Mouse (Mus musculus): ENCODE results near the gene Dennd1c. TPM values are rescaled to one million over a fixed set of nuclear protein-coding genes. Genes with fewer than 3 reads are reported as not detected.
A peak's percentile ranks its signal among the peaks of the same experiment; 100 is the strongest.

Dennd1c gene
- total RNA-seq (2021): under 1 TPM; 0.52 to 0.79 TPM
- long read RNA-seq, experiment 1, partial matches to known transcripts: 0 of 1 reads
- long read RNA-seq, experiment 1, other reads (novel, unspliced or antisense): 1 of 1 reads
- long read RNA-seq, experiment 2, partial matches to known transcripts: 0 of 1 reads
- long read RNA-seq, experiment 2, other reads (novel, unspliced or antisense): 1 of 1 reads

DNA sequence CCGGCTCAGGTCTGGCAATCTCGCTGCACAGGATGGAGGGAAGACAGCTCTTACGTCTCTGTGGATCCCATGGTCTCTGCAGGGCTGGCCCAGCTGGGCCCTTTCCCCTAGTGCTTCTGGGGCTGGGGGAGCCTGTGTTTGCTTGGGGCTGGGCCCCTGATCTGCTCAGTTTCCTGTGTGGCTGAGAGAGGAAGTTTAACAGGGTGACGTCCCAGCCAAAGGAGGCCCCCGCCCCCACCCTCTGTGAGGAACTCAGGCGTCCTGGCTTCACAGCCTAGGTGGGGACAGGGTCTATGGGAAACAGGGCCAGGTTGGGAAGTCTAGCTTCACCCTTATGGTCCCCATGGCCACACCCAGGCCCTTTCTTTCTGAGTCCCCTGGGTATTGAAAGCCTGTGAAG, at the start of gene Dennd1c:
TSS of gene Dennd1c (minus strand) at position 179 of the 400 bp plus-strand sequence.
- no peak for DNase-seq

DNA sequence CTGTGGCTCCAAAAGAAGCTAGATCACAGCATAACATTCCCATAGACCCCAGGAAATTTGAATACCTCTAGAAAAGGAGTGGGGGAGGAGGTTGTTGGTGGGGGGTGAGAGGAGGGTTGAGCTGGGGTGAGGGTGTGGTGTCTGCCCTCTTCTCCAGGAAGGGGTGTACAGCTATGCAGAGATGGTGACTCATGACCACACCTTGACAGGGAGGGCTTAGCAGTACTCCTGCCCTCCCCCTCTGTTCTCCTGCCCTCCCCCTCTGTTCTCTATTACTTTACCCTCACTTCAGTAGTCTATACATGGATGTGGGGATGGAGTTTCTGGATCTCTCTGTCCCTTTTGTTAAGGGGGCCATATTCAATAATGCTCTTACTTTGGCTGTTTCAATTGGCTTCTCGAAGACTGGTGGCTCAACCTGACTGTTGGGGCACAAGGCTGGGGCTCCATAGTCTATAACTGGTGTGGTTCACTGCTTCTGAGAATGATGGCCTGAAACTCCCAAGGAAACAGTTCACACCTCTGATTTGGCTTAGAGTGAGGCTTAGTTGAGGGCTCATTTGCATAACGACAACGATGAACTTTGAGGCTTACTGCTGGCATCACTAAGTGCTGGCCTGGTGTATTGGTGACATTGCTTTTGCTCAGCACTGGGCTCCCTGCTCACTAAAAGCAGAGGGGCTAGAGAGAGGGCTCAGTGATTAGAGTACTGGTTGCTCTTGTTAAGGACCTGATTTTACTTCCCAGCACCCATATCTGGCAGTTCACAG, 47.7 kb upstream of the Dennd1c start:
- DNase-seq: no peak

DNA sequence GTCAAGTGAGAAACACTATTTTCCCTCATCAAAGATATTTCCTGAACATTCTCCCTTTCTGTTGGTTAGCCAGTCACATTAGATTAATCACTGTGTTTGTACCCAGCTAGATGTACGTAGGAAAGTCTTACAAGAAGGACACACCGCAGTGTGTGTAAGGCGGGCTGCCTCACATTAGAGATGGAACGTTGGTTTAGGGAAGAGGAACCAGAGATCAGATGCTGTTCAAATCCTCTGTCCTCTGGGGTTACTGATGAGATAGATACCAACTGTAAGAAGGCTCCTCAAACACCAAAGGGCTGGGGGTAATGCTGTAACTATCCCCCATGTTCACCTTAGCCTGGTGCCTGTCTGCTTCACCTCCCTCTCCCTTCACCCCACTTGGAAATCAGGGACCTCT, 46.5 kb upstream of the Dennd1c start:
- no peak for DNase-seq

DNA sequence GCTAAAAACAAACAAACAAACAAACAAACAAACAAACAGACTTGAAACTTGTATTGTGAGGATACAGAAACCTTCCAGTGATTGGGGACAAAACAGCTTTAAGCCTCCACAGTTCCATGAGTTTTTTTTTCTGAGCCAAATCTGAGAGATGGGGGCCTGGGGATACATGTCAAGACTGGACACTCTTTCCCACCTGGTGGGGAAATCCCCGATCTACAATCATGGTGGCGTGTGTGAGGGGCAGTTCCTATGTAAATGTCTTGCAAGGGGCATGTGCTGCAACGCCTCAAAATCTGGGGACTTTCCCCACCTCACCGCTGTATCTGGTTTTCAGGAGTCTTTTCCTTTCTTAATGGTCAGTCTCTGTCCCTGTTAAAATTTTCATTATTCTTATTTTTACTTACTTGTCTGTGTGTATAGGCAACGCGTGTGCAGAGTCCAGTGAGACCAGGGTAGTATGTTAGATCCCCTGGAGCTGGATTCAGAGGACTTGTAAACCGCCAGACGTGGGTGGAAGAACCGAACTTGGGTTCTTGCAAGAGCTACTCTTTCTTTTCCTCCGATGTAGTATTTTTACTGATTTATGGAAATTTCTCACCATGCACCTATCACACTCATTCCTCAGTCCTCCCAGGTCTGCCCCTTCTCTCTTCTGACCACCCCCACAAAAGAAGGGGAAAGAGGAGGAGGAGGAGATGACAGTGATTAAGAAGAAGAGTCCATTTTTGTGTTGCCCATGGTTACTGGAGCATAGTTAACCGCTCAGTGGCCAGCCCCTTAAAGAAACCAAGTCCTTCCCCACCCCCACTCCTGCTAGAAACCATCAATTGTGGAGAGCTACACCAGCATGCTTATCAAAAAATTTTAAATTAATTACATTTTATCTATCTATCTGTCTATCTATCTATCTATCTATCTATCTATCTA, 45.1 kb upstream of the Dennd1c start:
- DNase-seq: no peak

DNA sequence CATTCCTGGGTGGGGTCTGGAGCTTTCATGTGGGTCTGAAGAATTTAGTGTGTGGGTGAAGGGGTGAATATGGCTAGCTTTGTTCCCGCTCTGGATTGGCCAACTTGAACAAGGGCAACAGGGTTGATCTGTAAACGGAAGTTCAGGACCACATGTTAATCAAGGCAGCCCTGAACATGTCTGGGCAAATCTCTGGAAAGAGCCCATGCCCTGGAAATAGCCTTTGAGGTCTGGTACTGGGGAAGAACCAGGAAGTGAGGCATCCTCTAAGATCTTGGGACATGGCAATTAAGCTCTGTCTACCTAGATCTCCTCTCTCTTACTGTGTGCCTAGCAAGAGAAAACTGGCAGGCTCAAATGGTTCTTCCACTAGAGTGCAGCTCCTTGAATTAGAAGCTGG, 43.5 kb upstream of the Dennd1c start:
- DNase-seq: no peak

DNA sequence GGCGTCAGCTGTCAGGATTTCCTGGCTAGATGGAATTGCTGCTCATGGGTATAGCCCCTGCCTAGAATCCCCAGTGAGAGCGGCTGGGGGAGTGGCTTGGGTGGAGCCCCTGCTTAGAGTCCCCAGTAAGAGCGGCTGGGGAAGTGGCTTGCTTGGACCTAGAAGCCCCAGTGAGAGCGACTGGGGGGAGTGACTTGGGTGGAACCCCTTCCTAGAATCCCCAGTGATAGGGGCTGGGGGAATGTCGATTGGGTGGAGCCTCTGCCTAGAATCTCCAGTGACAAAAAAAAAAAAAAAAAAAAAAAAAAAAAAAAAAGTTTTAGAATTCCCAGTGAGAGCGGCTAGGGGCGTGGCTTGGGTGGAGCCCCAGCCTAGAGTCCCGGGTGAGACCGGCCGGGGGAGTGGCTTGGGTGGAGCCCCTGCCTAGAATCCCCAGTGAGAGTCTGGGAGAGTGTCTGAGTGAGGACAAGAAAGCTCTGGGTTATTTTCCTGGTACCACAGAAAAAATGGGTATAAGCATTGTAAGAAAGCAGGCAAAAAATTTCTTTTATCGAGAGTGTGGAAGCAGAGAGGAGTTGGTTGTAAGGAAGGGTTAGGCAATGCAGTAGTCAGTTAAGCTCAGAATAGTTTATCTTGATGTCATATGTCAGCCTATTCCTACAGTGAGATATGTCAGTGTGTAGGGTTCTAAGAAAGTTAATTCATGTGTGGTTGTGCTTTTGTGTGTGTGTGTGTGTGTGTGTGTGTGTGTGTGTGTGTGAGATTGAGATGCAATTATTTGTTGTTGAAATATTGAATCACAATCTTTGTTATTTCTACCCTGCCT, 40.4 kb upstream of the Dennd1c start:
- DNase-seq: peak; percentile 36

DNA sequence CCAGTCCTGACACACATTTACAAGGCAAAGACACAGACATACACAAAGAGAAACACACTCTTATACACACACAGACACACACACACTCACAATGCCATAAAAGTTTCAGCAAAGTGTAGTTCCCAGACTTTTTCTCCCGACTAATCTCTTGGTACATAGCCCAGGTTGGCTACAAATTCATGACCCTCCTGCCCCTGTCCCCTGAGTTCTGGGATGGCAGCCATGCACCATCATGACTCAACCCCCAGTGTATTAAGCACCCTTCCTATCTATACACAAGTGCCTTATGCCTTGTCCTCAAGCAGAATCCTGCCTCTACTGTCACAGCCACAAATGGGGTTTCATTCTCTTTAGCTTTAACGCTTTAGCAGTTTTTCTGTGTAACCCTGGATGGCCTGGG, 38.5 kb upstream of the Dennd1c start:
- DNase-seq: no peak

DNA sequence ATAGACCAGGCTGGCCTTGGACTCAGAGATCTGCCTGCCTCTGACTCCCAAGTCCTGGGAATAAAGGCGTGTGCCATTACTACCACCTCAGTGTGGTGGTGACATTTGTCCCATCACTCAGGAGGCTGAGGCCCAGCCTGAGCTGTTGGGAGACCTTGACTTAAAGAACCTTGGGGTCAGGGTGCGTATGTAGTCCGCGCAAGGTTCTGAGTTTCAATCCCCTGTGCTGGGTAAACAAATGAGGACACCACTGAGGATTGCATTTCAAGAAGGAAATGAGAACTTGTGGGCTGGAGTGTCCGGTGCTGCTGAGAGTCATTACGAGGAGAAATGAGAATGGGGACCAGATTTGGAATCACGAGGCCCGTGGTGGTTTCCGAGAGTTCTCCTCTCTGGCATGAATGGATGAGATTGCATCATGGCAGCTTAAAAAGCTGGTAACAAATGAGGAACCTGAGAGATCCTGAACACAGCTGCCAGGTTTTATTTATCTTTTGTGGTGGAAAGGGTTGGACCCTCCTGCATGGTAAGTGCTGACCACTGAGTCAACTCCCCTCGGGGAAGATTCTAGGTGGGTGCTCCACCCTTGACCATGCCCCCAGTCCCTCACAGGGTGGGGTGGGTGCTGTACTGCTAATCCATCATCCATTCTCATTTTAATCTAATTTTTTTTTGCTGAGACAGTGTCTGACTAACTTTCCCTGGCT, 34.6 kb upstream of the Dennd1c start:
- DNase-seq: no peak

DNA sequence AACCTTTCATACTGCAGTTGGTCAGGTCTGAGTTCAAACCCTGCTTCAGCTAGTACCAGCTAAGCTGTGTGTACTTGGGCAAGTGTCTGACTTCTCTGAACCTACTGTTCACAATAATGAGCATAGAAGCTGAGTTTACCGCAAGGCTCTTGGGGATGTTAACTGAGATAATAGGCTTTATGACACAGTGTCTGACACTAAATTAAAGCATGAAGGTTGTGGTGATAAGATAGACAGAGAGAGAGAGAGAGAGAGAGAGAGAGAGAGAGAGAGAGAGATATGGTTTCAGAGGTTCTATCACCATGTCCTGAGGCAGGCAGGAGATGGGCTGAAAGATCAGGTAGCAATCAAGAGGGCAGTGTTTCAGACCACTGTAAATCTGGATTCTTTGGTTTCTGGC, 31.7 kb upstream of the Dennd1c start:
- DNase-seq: no peak

DNA sequence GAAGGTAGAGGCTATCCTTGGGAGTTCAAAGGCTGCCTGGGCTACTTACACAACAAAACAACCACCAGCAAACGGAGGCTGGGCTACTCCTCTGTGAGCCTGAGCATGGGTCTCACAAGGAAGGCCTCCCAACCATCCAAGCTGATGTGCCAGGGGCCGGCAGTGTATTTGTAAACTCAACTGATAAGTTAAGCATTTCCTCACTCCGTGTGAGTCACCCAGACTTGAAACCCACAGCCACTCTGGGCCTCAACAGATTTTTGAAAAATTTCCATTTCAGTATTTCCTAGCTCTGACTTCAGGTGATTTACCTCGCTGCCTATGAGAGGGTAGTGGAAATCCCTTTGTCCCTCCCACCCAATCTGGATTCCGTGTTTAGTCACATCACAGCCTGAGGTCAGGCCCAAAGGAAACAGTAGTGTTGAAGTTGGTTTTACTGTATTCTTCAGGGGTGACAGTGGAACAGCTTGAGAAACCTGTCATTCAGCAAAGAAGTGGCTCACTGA, 30.4 kb upstream of the Dennd1c start:
- no peak for DNase-seq

DNA sequence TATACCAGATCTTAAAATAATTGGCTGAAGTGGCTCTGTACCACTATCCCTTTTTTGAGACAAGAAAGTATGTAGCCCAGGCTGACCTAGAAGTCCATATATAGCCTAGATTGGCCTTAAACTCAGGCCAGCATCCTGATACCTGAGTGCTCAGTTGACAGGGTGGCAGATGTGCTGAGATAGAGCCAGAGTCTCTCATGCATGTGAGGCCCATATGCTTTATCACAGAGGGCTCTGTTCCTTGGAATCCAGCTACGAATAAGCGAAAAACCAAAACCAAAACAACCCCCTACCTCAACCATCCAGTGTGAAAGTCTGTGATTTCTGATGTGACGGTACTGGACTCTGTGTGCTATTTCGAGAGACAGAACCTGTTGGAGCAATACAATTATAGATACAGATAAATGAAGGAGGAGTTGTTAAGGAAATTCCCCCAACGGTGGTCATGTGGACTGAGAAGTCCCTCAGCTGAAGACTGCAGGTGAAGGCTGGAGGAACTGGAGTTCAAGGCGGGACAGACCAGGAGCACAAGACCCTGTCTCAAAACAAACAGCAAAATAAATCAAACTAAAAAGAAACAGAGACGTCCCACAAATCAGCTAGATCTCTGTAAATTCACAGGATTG, 29.8 kb upstream of the Dennd1c start:
- no peak for DNase-seq

DNA sequence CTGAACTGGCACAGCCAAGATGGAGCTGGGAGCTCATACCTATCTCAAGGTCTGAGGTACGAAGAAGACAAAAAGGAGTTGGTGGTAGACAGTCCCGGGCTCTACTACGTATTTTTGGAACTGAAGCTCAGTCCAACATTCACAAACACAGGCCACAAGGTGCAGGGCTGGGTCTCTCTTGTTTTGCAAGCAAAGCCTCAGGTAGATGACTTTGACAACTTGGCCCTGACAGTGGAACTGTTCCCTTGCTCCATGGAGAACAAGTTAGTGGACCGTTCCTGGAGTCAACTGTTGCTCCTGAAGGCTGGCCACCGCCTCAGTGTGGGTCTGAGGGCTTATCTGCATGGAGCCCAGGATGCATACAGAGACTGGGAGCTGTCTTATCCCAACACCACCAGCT, 28.8 kb upstream of the Dennd1c start:
- DNase-seq: no peak

DNA sequence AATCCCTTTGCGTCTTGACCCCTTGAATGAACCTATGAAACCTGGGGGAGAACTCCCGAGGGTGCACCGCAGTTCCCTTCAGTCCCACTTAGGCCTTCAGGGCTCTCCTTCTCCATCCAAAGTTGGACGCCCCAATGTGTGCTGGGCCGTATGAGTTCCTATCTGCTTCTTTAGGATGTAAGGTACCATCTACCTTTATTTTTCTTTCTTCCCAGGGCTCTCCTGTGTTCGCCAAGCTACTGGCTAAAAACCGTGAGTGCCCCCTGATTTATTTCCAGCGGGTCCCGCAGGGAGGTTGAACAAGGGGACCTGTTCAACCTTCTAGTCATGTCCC, 27.7 kb upstream of the Dennd1c start:
- no peak for DNase-seq

DNA sequence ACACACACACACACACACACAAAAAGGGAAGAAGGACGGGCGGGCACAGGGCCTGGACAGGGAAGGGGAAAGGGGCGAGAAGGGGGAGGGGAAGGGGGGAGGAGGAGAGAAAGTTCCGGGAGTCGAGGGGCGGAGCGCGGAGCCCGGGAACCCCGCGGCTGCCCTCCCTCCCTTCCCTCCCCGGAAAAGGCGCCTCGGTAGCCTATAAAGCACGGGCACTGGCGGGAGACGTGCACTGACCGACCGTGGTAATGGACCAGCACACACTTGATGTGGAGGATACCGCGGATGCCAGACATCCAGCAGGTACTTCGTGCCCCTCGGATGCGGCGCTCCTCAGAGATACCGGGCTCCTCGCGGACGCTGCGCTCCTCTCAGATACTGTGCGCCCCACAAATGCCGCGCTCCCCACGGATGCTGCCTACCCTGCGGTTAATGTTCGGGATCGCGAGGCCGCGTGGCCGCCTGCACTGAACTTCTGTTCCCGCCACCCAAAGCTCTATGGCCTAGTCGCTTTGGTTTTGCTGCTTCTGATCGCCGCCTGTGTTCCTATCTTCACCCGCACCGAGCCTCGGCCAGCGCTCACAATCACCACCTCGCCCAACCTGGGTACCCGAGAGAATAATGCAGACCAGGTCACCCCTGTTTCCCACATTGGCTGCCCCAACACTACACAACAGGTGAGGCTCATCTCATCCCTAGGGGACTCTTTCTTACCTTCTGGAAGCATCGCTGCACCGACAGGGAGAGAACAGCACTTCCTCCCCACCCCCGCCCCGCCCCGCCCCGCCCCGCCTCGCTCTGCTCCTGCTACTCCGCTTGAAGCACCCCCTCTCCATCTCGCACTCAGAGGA, 27.1 kb upstream of the Dennd1c start, which contains the start of gene Tnfsf9:
TSS of gene Tnfsf9 (plus strand) at position 145 of the 854 bp plus-strand sequence.
- peak; percentile 30 for DNase-seq

DNA sequence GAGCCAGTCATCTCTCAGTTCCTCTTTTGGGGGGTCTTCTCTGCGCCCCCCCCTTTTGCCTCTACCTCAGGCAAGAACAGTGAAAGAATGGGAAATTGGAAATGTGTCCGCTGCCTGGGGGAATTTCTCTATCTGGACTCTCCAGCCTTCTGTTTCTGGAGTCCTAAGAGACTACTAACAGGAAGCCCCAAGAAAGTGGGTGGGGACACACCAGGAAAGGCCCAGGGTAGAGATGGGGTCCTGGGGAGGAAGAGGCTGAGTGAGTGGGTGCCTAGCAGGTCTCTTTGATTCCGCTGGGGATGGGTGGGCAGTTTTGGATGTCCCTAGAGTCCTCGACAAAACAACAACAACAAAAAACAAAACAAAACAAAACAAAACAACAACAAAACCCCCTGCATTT, 26.2 kb upstream of the Dennd1c start:
- DNase-seq: no peak

DNA sequence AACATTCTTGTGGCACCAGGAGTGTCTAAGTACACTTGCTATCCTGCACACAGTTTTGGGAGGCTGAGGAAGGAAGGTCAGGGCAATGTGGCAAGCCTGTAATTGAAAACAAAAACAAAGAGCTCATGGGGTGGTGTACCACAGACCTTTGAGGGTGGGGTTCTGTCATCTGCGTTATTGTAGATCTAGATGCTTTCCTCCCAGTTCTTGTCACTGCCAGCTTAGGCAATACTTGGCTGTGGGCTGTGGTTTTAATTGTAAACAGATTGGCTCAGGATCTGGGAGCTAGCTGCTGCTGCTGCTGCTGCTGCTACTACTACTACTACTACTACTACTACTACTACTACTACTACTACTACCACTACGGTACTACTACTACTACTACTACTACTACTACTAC, 24.0 kb upstream of the Dennd1c start:
- DNase-seq: no peak

DNA sequence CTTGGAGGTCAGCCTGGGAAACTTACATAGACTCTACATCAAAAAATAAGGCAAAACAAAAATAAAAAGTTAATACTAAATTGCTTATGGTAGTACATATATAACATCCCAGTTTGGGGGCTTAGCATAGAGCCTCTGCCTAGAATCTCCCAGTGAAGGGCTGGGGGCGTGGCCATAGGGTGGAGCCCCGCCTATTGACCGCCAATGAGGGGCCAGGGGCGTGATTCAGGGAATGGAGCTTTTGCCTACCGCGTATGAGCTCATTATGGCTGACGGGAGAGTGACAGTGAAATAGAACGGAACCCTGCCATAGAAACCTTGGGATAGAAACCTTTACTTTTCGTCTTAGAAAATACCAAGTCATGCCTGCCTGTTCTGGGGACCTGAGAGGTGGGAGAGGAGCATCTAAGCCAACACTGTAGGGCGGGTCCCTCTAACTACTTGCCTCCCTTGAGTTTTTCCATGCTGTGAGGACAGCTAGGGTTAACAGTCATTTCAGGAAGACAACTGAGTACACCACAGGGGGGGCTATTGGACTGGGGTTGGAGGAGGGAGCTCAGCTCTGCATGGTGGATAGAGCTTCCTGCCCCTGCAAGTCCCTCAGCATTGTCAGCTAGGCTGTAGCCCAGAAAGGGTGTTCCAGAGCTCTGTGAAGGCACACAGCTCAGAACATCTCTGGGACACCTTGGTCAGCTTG, 21.5 kb upstream of the Dennd1c start:
- DNase-seq: no peak

DNA sequence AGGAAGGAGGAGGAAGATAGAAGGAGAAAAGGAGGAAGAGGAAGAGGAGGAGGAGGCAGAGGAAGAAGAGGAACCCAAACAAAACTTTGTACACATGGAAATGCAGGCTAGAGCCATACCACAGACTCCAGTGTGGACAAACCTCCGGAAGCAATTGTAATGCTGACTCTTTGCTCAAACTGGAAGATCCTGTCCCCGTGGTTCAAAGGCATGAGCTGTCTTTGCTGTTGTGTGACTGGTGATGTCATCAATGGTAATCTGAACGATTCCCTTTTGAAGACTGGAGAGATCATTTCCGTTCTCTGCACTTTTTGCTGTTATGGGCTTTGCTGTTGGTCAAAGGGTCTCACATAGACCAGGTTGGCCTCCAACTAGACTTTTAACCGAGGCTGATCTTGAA, 20.0 kb upstream of the Dennd1c start:
- DNase-seq: no peak

DNA sequence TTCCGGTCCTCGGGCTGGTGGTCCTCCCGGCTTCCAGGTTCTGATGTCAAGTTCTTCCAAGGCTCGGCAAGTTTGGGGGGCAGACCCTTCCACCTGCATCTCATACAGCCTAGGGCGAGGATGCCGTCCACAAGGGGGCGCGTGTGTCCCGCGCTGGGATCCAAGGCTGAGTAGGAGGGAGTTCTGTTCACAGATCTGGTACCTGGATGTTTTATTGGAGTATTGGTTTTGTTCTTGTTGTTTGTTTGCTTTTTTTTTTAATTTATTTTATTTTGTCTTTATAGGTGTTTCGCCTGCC, 18.3 kb upstream of the Dennd1c start:
- peak; percentile 87 for DNase-seq

Measured in gastrocnemius, postnatal 10 days (tissue).